10 mouse cellular contexts compared by ENCODE assay signal in the genomic region with DNA sequence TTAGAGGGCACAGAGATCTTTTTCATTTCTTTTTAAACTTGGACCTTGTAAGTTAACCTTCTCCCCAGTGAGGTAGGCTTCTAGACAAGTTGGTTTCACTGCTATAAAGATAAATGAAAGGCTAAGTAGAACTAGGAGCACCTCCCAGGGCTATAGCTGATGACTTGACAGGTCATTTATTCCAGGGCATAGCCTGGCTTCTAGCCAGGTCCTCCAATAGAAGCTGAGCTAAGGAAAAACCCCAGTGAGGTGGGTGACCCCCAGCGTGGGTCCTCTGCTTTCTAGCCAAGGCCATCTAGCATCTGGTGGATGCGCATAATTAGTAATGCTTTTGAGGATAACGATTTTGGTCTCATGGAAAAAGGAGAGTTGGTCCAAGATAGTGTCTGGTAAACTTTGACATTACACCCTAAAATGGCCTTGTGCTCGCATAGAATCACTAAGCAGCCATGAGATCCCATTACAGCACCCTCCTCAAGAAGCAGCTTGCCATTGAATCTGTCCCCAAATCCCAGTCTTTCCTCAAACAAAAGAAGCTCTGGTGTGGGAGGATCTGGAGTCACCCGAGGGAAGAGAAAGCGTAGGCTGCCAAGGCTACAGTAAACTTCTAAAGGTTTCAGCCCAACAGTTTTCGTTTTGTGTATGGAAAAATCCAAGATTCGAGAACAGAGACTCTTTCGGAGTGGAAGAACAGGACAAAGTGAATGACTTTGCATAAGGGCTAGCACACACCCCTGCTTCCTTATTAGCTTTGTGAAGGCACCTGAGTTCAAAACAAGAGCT. TPM values are rescaled to one million over a fixed set of nuclear protein-coding genes. Genes with fewer than 3 reads are reported as not detected.
DNase-seq lines count a peak whose midpoint lies in the region; ATAC-seq and TF ChIP-seq lines count a peak whose summit lies in the region.
"Had no signal": no experiment of that assay in that cellular context is flagged by ENCODE, and none has a peak within 500 bp of the region (broad histone marks: within the 10 kb centered on the region; RNA-seq: fewer than 3 reads in every experiment).

No protein-coding gene starts in this region.

- WGBS in liver, embryonic 13.5 days (ENCODE audit: insufficient replicate concordance), result 63% methylated on average over 9 of the region's 9 CpGs
- 71% methylated on average over 9 of the region's 9 CpGs for WGBS in forebrain, embryonic 15.5 days

- H3K4me3 ChIP-seq in bone marrow macrophage, adult 2 months (ENCODE audit: insufficient read depth, low read length), result no peak overlapping the region
- H3K4me3 ChIP-seq in liver, embryonic 13.5 days (replicated peaks), result no peak overlapping the region
- no peak overlapping the region for H3K4me3 ChIP-seq in forebrain, embryonic 15.5 days
- H3K4me3 ChIP-seq: embryonic facial prominence, embryonic 15.5 days; midbrain, embryonic 12.5 days had no signal

- H3K4me2 ChIP-seq in liver, embryonic 13.5 days, result no peak overlapping the region
- H3K4me2 ChIP-seq in forebrain, embryonic 15.5 days (replicated peaks), result no peak overlapping the region
- H3K4me2 ChIP-seq: embryonic facial prominence, embryonic 15.5 days; midbrain, embryonic 12.5 days had no signal

- TF ChIP-seq CTCF in bone marrow macrophage, adult 2 months (IDR thresholded peaks at IDR 0.05; ENCODE audit: low read depth, low read length), result no peak

- DNase-seq in kidney, adult 11 months, result peak; percentile 6
- DNase-seq in kidney, adult 18-20 months, result no peak
- peak; percentile 44 for DNase-seq in NIH3T3 (ENCODE audit: low read depth)
- DNase-seq in liver, embryonic 13.5 days, result no peak
- no peak for DNase-seq in cerebellum, adult 18-20 months
- DNase-seq: cerebellum, adult 8-10 months had no signal

- peaks cover 28% of the 10 kb centered on the region for H3K4me1 ChIP-seq in bone marrow macrophage, adult 2 months (ENCODE audit: control insufficient read depth, insufficient read depth, low read length)
- H3K4me1 ChIP-seq in liver, embryonic 13.5 days (replicated peaks), result 0 out of 2 replicates have a peak, but pooled peaks cover 4% of the 10 kb centered on the region
- no peaks in the 10 kb centered on the region for H3K4me1 ChIP-seq in forebrain, embryonic 15.5 days
- H3K4me1 ChIP-seq: midbrain, embryonic 12.5 days had no signal

- peak overlapping the region; percentile 61 for H3K27ac ChIP-seq in bone marrow macrophage, adult 2 months (ENCODE audit: insufficient read depth, low read depth, low read length)
- peak overlapping the region; percentile 8 for H3K27ac ChIP-seq in liver, embryonic 13.5 days
- no peak overlapping the region for H3K27ac ChIP-seq in forebrain, embryonic 15.5 days (replicated peaks)
- H3K27ac ChIP-seq: embryonic facial prominence, embryonic 15.5 days; midbrain, embryonic 12.5 days had no signal

- no peaks in the 10 kb centered on the region for H3K9me3 ChIP-seq in liver, embryonic 13.5 days (replicated peaks)
- H3K9me3 ChIP-seq in forebrain, embryonic 15.5 days, result no peaks in the 10 kb centered on the region
- H3K9me3 ChIP-seq: embryonic facial prominence, embryonic 15.5 days; midbrain, embryonic 12.5 days had no signal

- H3K27me3 ChIP-seq in liver, embryonic 13.5 days, result no peaks in the 10 kb centered on the region
- no peaks in the 10 kb centered on the region for H3K27me3 ChIP-seq in forebrain, embryonic 15.5 days
- H3K27me3 ChIP-seq: embryonic facial prominence, embryonic 15.5 days; midbrain, embryonic 12.5 days had no signal

- TF ChIP-seq POLR2A in bone marrow macrophage, adult 2 months (IDR thresholded peaks at IDR 0.05; ENCODE audit: borderline replicate concordance, low read depth, low read length), result no peak

- no peak overlapping the region for H3K9ac ChIP-seq in liver, embryonic 13.5 days
- no peak overlapping the region for H3K9ac ChIP-seq in forebrain, embryonic 15.5 days (replicated peaks)
- H3K9ac ChIP-seq: embryonic facial prominence, embryonic 15.5 days; midbrain, embryonic 12.5 days had no signal

- H3K36me3 ChIP-seq in liver, embryonic 13.5 days, result no peaks in the 10 kb centered on the region
- no peaks in the 10 kb centered on the region for H3K36me3 ChIP-seq in forebrain, embryonic 15.5 days
- H3K36me3 ChIP-seq: embryonic facial prominence, embryonic 15.5 days; midbrain, embryonic 12.5 days had no signal

- ATAC-seq in liver, embryonic 13.5 days (ENCODE audit: low read depth), result no peak
- no peak for ATAC-seq in forebrain, embryonic 15.5 days (replicated peaks)

RNA-seq across cellular contexts. Expression of gene Lclat1, which starts 41.2 kb away (rescaled TPM):
- 9.6 and 12.0 TPM in 2 replicates for polyA plus RNA-seq in bone marrow macrophage, adult 2 months (2012; ENCODE audit: insufficient read depth, insufficient read length, missing spikeins)
- polyA plus RNA-seq in liver, embryonic 13.5 days (2015; fragmentation: Nextera tagmentation; extraction: Ambion mirVana), result 1.7 and 3.7 TPM in 2 replicates
- 7.3 and 7.9 TPM in 2 replicates for polyA plus RNA-seq in forebrain, embryonic 15.5 days (2015; fragmentation: Nextera tagmentation; extraction: Ambion mirVana)

Comparison
In these comparisons a context has a peak if more than half of its experiments do, and no peak if none do; other contexts are left out.
1. DNase-seq: peak in kidney, adult 11 months (single experiment) and NIH3T3 (single experiment); none in kidney, adult 18-20 months (single experiment), liver, embryonic 13.5 days (single experiment) and cerebellum, adult 18-20 months (0 of 2).